Mouse (Mus musculus): ENCODE results near the gene Sgca. TPM values are rescaled to one million over a fixed set of nuclear protein-coding genes. Genes with fewer than 3 reads are reported as not detected.

Sgca gene
- total RNA-seq, 2 experiments from 2014 or later, result 0.48 TPM; not detected in 1

Other genes starting within 250 kb of the Sgca start
- gene Cdc34b, start 234.5 kb downstream of the Sgca start, total RNA-seq (2021), result under 1 TPM in 1 of 2 experiments, not detected in 1; 0.53 TPM
- gene Tmem92, start 193.6 kb downstream of the Sgca start, total RNA-seq (2021), result not detected
- 10 to 100 TPM; 12.0 to 18.6 TPM for gene Col1a1, start 40.1 kb downstream of the Sgca start, total RNA-seq (2021)
- not detected for gene Hils1, start 8.7 kb downstream of the Sgca start, total RNA-seq (2021)
- gene Ppp1r9b, start 14.7 kb upstream of the Sgca start, total RNA-seq (2021), result 100 to 1,000 TPM; 931 to 932 TPM
- 10 to 100 TPM; 43.3 to 46.5 TPM for gene Samd14, start 33.6 kb upstream of the Sgca start, total RNA-seq (2021)
- 100 to 1,000 TPM; 118 to 121 TPM for gene Pdk2, start 65.0 kb upstream of the Sgca start, total RNA-seq (2021)
- gene Itga3, start 100.5 kb upstream of the Sgca start, total RNA-seq (2021), result 10 to 100 TPM; 12.1 to 14.0 TPM
- gene Dlx3, start 143.8 kb upstream of the Sgca start, total RNA-seq (2021), result not detected
- gene Dlx4, start 169.9 kb upstream of the Sgca start, total RNA-seq (2021), result not detected